Mouse (Mus musculus) kidney, adult 2 months (tissue): ENCODE measurements at regions not wholly inside any gene's neighbourhood (a gene's known extent, or its start where the extent isn't known, plus 50 kb on each side); places are given as distances from the start of the nearest gene placed in this dataset.

Experiments
- CTCF ChIP-seq: fragments of 200-500 bp; conservative IDR thresholded peaks from 2 replicates; pipeline ENCODE4 v1.5.1; 2011; ENCODE audit warnings: low read depth, mild to moderate bottlenecking, control low read depth, low read length, moderate library complexity, mixed read lengths; ENCODE audit not compliant: insufficient read depth, insufficient read length
- POLR2A ChIP-seq: fragments of 200-500 bp; IDR thresholded peaks from one replicate; pipeline ENCODE4 v1.6.1; 2011; ENCODE audit warnings: low read depth, low read length, control low read depth

DNA sequence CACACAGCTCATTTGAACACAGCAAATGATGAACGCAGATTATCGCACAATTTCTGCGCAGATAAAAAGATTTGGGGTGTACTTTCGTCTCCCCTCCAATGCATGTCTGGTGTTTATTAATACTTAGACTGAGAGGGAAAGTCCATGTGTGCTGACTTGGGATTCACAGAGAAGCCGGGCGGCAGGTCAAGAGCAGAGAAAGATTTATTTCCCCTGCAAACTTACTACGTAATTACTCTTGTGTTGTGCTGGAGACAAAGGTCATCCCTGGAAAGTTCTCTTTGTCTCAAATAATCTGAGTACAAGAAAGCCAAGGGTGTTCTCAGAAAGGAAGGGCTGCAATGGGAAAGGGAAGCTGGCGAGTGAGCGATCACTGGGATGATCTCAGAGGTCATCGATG, 127.9 kb upstream of the Nr5a2 start:
- no peak for TF ChIP-seq CTCF
- no peak for TF ChIP-seq POLR2A
